Mouse (Mus musculus) hematopoietic stem cell, adult 5-6 weeks (primary cell): ENCODE measurements around the gene Mrc2. TPM values are rescaled to one million over a fixed set of nuclear protein-coding genes. Genes with fewer than 3 reads are reported as not detected.

Experiments used
- ATAC-seq, 2 experiments: fragments of 125-278 bp in 1 of 2; replicated peaks in 1 of 2; 2 replicates each; pipeline ENCODE4 v1.8.0; 2016 to 2017; ENCODE audit warnings: inconsistent platforms in 2 of 2, mild to moderate bottlenecking in 2 of 2, moderate number of reproducible peaks in 2 of 2, low read depth in 1 of 2, moderate TSS enrichment in 1 of 2; ENCODE audit not compliant: low FRiP score in 2 of 2, poor library complexity in 2 of 2, severe bottlenecking in 2 of 2, insufficient read depth in 1 of 2, low TSS enrichment in 1 of 2
- total RNA-seq: library from RNA; stranded (forward); fragments of 172-1452, 232-1000 nt; gene quantifications from 2 replicates; pipeline ENCODE4 v1.2.3, GENCODE M21; 2017

Mrc2 gene
- total RNA-seq = not detected in 2 replicates

DNA sequence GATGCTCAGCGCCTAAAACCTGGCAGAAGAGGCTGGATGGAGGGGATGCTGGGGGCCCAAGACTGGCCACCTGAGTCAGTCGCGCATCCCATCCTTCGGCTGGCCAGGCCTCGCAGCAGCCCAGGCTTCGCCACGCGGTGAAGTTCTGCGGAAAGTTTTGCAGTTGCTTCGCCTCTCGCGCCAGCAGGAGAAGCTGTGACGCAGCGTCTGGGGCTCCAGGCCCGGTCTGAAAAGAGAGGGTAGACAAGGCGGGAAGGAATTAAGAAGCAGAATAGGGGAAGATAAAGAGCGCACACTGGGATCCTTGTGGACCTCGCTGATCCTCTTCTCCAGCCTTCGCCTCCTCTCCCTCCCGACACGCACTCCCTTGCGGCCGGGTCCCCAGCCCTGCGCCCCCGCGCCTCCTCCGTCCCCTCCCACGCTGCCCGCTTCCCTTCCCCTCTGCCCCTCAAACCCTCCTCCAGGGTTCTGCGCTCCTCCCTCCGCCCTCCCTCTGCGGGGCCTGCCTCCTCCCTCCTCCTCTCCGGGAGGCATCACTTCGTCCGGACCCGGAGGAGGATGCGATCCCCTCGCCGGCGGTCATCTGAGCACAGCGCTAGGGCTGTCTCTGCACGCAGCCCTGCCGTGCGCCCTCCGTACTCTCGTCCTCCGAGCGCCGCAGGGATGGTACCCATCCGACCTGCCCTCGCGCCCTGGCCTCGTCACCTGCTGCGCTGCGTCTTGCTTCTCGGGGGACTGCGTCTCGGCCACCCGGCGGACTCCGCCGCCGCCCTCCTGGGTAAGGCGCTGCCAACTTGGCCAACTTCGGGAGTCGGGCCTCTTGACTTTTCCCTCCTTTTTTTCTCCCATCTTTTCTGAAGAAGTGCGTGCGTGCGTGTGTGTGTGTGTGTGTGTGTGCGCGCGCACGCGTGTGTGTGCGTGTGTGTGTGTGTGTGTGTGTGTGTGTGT is at the start of gene Mrc2:
TSS of gene Mrc2 (plus strand) at position 520 of the 948 bp plus-strand sequence.
- peak; percentile 53 to 56 for ATAC-seq

DNA sequence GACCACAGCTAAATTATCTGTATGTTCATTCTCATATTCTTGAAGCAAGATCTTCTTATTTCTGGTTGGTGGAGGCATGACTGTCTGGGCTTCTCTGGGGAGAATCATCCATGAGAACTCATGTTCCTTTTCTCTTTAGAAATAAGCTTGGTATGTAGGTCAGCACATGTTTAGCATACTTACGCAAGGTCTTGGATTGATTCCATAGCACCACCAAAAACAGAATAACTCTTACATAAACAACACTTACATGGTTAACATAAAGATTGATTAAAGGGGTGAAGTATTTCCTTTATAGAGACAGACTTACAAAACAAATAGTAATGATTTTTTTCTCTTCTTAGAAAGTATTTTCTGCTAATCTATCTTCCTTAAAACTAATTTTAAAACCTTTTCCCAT is 46.1 kb upstream of the Mrc2 start:
- ATAC-seq = no peak

GRCm38 (mm10) chr11:105246785-105247184 is 45.7 kb upstream of the Mrc2 start:
- no peak for ATAC-seq

DNA sequence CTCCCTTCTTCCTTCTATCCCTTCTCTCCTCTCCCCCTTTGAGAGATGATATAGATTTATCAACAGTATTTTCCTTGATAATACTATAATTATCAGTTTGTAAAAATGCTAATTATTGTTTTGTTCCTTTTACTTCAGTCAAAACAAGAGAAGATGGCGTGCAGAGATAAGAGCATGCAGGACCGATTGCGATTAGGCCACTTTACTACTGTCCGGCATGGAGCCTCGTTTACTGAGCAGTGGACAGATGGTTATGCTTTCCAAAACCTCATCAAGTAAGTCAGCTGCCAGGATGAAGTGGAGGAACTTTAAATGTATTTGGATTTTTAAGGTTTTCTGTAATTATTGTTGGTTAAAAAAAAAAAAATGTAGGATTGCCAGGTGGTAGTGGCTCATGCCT is 45.1 kb upstream of the Mrc2 start:
- ATAC-seq = no peak

- no peak for ATAC-seq
These were observed 32.7 kb upstream of the Mrc2 start for GRCm38 (mm10) chr11:105259733-105260132.

- ATAC-seq = no peak
These were observed 31.3 kb upstream of the Mrc2 start for GRCm38 (mm10) chr11:105261116-105261515.

DNA sequence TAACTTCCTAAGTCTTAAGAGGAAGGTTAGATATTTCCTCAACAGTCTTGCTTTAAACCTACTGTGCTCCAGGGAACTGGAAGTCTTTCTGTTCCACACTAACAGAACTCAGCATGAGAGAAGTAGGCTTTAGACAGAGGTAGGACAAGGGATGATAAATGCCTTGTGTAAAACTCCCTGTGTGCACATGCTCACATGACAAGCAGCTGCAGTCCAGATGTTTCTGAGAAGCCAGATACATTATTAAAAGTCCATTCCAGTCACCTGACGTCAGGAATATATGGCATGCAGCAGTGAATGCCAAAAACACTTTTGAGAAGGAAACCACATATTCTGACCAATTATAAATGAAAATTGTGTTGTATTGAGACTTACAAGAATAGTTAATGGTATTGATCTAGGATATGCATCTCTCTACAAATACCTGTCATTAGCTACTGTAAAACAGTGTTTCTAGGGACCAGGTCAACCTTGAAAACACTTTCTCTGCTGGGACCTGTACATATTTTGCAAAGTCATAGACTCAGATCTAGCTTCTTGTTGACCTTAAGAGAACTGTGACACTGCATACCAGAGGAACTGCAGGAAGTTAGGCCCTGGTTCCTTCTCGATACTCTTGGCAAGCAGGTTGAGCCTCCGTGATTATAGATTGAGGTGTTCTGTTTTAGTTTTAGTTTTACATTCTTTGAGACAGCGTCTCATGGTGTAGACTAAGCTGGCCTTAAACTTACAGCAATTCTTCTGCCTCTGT is 30.7 kb upstream of the Mrc2 start:
- ATAC-seq = peak; percentile 25 to 59; a peak in 2 of 4 replicates

GRCm38 (mm10) chr11:105264506-105264905 is 27.9 kb upstream of the Mrc2 start:
- no peak for ATAC-seq

DNA sequence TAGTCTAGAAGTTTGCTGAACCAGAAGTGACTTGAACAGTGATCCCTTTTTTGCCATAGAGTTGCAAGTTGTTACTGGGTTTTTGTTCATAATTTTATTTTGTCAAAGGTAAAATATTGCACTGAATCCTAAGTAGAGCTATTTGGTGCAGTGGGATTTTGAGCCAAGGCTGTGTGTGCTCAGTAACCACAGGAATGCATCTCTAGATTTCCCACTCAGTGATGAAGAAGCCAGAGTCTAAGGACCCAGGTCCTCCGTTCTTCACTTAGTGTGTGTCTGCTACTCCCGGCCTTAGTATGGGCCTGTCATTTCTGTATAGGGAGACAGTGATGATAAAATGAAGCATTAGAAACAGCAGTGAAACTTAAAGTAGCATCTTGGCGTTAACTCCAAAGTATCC is 27.5 kb upstream of the Mrc2 start:
- no peak for ATAC-seq

DNA sequence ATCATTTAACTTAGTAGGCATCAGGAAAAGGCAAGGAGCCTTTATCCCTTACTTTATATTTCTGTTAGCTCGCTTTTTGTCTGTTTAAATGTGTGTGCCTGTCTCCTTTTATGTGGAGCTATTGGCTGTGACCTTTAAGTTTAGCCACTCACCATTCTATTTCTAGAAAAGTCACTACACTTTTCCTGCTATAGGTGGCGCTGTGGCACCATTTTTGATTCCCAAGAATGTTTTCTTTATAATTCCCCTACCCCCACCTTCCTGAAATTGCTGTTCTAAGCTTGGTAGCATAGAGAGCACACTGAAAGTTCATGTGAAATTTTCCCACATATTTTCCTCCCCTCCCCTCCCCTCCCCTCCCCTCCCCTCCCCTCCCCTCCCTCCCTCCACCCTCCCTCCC is 22.3 kb upstream of the Mrc2 start:
- ATAC-seq = peak in 1 of 2 experiments; percentile 37; a peak in 1 of 4 replicates

- no peak for ATAC-seq
These were observed 12.0 kb upstream of the Mrc2 start for GRCm38 (mm10) chr11:105280456-105280855.

- ATAC-seq = no peak
These were observed 11.2 kb upstream of the Mrc2 start for GRCm38 (mm10) chr11:105281291-105281690.

- no peak for ATAC-seq
These were observed 10.5 kb upstream of the Mrc2 start for GRCm38 (mm10) chr11:105281763-105282459.

DNA sequence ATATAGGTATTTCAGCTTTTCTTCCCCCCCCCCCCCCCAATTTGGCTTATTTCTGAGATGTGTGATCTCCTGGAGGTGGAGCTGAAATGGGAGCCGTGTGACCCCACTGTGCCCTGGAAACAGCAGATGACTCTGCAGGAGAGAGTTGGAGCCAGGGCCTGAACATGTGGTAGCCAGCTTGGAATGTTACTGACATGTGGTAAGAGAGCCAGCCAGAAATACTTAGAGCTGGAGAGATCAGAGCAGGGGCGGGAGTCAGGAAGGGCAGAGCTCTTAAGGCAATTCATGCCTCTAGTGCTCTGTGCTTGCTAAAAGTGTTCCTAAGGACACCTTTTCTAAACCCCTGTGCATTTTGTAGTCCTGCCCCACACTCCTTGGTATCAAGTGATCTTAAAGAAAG is 10.0 kb upstream of the Mrc2 start:
- no peak for ATAC-seq

DNA sequence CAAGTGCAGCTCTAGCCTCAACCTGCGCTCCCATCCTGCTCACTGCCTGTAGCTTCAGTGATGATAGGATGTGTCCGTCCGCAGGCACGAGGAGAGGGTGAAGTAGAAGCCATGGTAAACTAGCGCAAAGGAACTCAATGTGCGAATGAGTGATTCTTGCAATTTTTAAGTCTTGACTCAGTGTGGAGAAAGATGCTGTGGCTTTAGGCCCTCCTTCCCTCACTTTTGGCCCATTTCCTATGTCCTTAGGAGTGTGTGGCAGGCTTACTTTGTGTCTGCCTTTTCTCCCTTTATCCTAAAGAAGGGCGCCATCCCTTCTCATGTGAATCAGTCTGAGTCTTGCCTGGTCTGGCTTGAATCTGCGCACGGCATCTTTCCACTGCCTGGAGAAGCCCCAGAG is 9.4 kb upstream of the Mrc2 start:
- ATAC-seq = no peak

GRCm38 (mm10) chr11:105285720-105286119 is 6.7 kb upstream of the Mrc2 start:
- no peak for ATAC-seq

DNA sequence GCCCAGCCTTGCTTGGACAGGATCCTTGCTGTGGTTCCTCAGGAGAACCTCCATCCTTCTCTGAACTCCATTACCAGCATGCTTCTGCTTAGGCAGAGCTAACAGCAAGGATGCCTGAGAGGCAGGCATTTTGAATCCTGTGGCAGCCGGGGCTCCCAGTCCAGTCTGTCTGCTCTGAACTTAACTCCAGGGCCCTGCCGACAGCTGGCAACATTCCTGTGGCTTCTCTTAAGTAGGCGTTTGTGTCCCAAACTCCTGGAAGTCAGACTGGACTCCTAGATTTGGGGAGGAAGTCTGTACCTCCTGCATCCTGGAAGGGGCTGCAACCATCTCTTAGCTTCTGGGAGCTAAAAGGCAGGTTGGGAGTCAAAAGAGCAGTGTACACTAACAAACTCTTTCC is 3.0 kb upstream of the Mrc2 start:
- ATAC-seq = no peak

- ATAC-seq = no peak
These were observed 741 bp upstream of the Mrc2 start for GRCm38 (mm10) chr11:105291681-105292123.
